Mouse (Mus musculus) liver, embryonic 14.5 days (tissue): Measurements from ENCODE around the gene Mapk8ip2. TPM values are rescaled to one million over a fixed set of nuclear protein-coding genes. Genes with fewer than 3 reads are reported as not detected.

Experiments
- ATAC-seq: fragments of 200-750 bp; cut with Nextera tagmentation; 2 replicates; pipeline ENCODE4 v1.8.0; 2017; ENCODE audit warnings: moderate number of reproducible peaks, mild to moderate bottlenecking, moderate library complexity; ENCODE audit not compliant: insufficient read depth
- DNase-seq, 3 experiments: peaks; one replicate each; pipeline ENCODE4 v3.0.0-alpha.2; 2012 to 2013; ENCODE audit warnings: low read depth in 3 of 3, low spot score in 3 of 3
- H3K27ac ChIP-seq: fragments of 300-500 bp; sonication (generic); 2 replicates; pipeline ENCODE4 v1.5.1; 2014; ENCODE audit warnings: moderate library complexity, mild to moderate bottlenecking, control low read depth, inconsistent platforms
- H3K27me3 ChIP-seq: fragments of 300-500 bp; sonication (generic); 2 replicates; pipeline ENCODE4 v1.6.1; 2014; ENCODE audit warnings: mild to moderate bottlenecking, low read length, moderate library complexity; ENCODE audit not compliant: control insufficient read depth, insufficient read depth
- H3K36me3 ChIP-seq: fragments of 300-500 bp; sonication (generic); replicated peaks from 2 replicates; pipeline ENCODE4 v1.6.1; 2014; ENCODE audit warnings: low read depth; ENCODE audit not compliant: control insufficient read depth, insufficient read depth
- H3K4me1 ChIP-seq, 2 experiments: fragments of 200-500 bp in 1 of 2; fragments of 300-500 bp in 1 of 2; sonication (generic) in 1 of 2; replicated peaks; 2 replicates each; pipeline ENCODE4 v1.6.1; 2012 to 2014; ENCODE audit warnings: antibody characterized with exemption in 1 of 2, inconsistent platforms in 1 of 2, low read length in 1 of 2; ENCODE audit not compliant: control insufficient read depth in 2 of 2, insufficient read depth in 2 of 2
- H3K4me2 ChIP-seq: fragments of 300-500 bp; sonication (generic); 2 replicates; pipeline ENCODE4 v1.6.1; 2014; ENCODE audit warnings: low read depth, mild to moderate bottlenecking, control low read depth, moderate library complexity
- H3K4me3 ChIP-seq, 2 experiments: fragments of 200-500 bp in 1 of 2; fragments of 300-500 bp in 1 of 2; sonication (generic) in 1 of 2; 2 replicates each; pipeline ENCODE4 v1.5.1; 2012 to 2014; ENCODE audit warnings: low read depth in 2 of 2, low read length in 2 of 2, mild to moderate bottlenecking in 2 of 2, control low read depth in 1 of 2, inconsistent platforms in 1 of 2, moderate library complexity in 1 of 2; ENCODE audit not compliant: insufficient read depth in 1 of 2
- H3K9ac ChIP-seq: fragments of 300-500 bp; sonication (generic); replicated peaks from 2 replicates; pipeline ENCODE4 v1.6.1; 2014; ENCODE audit warnings: mild to moderate bottlenecking, control low read depth, moderate library complexity
- H3K9me3 ChIP-seq: fragments of 300-500 bp; sonication (generic); 2 replicates; pipeline ENCODE4 v1.6.1; 2016; ENCODE audit warnings: low read length, mixed read lengths; ENCODE audit not compliant: control insufficient read depth
- CTCF ChIP-seq: IDR thresholded peaks from 2 replicates; pipeline ENCODE4 v1.5.1; 2016; ENCODE audit warnings: antibody characterized with exemption, low read depth, control low read depth
- EP300 ChIP-seq: IDR thresholded peaks from 2 replicates; pipeline ENCODE4 v1.6.1; 2016; ENCODE audit warnings: antibody characterized with exemption, low read depth
- WGBS: fragments of 180-500 bp; shearing (Covaris S2); extraction: QIAGEN DNeasy Blood & Tissue Kit; methylation state at CpG from one replicate; pipeline ENCODE4 v1.1.7; 2014; ENCODE audit not compliant: insufficient replicate concordance; 5-methylcytosine and 5-hydroxymethylcytosine counted together
- polyA plus RNA-seq, 2 experiments: library from polyadenylated mRNA; depleted of rRNA in 1 of 2; stranded (reverse) in 1 of 2; unstranded in 1 of 2; fragments of >200 nt; fragmentation: Nextera tagmentation in 1 of 2; extraction: Ambion mirVana in 1 of 2; gene quantifications; 2 replicates each; pipeline versions ENCODE4 v1.2.1 to v1.2.3; 2012 to 2014

The Mapk8ip2 gene
- polyA plus RNA-seq, 2 experiments = 0.02 TPM; not detected in 1

- 24% methylated on average over 2 of the region's 2 CpGs for WGBS
- Histone ChIP-seq H3K27me3 (no peaks in the 10 kb centered on the region), H3K4me3 (no peak overlapping the region), H3K9ac (no peak overlapping the region), H3K4me2 (no peak overlapping the region), H3K4me1 (no peaks in the 10 kb centered on the region), H3K36me3 (no peaks in the 10 kb centered on the region), H3K27ac (no peak overlapping the region), H3K9me3 (no peaks in the 10 kb centered on the region)
- TF ChIP-seq EP300 (no peak), CTCF (peak; percentile 64)
- ATAC-seq = no peak
- DNase-seq = peak in 1 of 3 experiments; percentile 16
These were observed 14.9 kb downstream of the Mapk8ip2 start for GRCm38 (mm10) chr15:89468577-89468976.

DNA sequence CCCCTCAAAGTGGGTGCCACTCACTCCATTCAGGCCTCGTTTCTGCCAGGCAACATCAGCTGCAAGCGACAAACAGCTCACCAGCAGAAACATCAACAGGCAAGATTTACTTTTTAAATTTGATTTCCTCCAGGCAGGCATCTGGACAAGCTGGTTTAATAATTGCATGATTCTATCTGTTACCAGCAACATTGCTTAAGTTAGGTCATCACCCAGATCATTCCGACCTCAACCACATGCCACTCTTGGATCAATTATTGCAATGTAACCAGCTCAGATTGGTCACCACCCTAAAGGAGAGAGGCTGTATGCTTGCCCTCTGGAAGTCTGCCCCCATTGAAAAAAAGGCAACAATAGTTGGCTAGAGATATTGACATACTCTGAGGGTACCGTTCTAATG lies 17.8 kb downstream of the Mapk8ip2 start:
- Histone ChIP-seq H3K4me3 (no peak overlapping the region), H3K4me2 (no peak overlapping the region)
- WGBS = 70% methylated on average over 4 of the region's 4 CpGs

GRCm38 (mm10) chr15:89473370-89473769 lies 19.7 kb downstream of the Mapk8ip2 start:
- TF ChIP-seq CTCF (no peak), EP300 (no peak)
- no peaks in the 10 kb centered on the region for H3K27me3 ChIP-seq
- no peak overlapping the region for H3K4me2 ChIP-seq
- no peak overlapping the region for H3K27ac ChIP-seq
- no peak overlapping the region for H3K9ac ChIP-seq
- H3K9me3 ChIP-seq = no peaks in the 10 kb centered on the region
- WGBS = 64% methylated on average over 9 of the region's 9 CpGs
- H3K36me3 ChIP-seq = no peaks in the 10 kb centered on the region
- ATAC-seq = no peak
- no peak for DNase-seq
- peaks cover 6 to 15% of the 10 kb centered on the region in 2 experiments for H3K4me1 ChIP-seq
- no peak overlapping the region for H3K4me3 ChIP-seq

More for the DNA sequence above, 17.8 kb downstream of the Mapk8ip2 start:
- no peaks in the 10 kb centered on the region for H3K27me3 ChIP-seq
- no peaks in the 10 kb centered on the region for H3K9me3 ChIP-seq
- H3K9ac ChIP-seq = no peak overlapping the region
- no peaks in the 10 kb centered on the region for H3K36me3 ChIP-seq
- DNase-seq (no peak), ATAC-seq (no peak)
- no peak for TF ChIP-seq EP300
- TF ChIP-seq CTCF = no peak
- H3K4me1 ChIP-seq = peaks cover 5 to 10% of the 10 kb centered on the region in 2 experiments
- no peak overlapping the region for H3K27ac ChIP-seq

DNA sequence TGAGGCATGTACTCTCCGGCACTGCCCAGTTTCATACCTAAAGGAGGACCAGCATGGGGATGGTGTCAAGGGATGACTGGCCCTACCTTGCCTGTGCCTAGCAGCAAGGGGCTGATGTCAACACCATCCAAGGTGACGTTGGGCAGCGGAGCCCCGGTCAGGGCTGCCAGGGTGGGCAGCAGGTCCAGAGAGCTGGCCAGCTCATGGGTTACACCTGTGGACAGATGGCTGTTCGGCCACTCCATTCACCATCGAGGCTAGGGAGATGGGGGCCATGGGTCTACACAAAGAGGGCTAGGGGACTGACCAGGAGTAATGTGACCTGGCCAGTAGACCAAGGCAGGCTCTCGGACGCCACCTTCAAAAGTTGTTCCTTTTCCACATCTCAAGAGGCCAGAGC lies 20.2 kb downstream of the Mapk8ip2 start:
- ATAC-seq (no peak), DNase-seq (no peak)
- 76% methylated on average over 8 of the region's 8 CpGs for WGBS
- no peaks in the 10 kb centered on the region for H3K27me3 ChIP-seq
- no peak overlapping the region for H3K27ac ChIP-seq
- no peaks in the 10 kb centered on the region for H3K36me3 ChIP-seq
- no peaks in the 10 kb centered on the region for H3K9me3 ChIP-seq
- H3K4me1 ChIP-seq = peaks cover 6 to 15% of the 10 kb centered on the region in 2 experiments
- no peak for TF ChIP-seq CTCF
- no peak for TF ChIP-seq EP300
- H3K4me3 ChIP-seq = no peak overlapping the region
- no peak overlapping the region for H3K9ac ChIP-seq
- no peak overlapping the region for H3K4me2 ChIP-seq

DNA sequence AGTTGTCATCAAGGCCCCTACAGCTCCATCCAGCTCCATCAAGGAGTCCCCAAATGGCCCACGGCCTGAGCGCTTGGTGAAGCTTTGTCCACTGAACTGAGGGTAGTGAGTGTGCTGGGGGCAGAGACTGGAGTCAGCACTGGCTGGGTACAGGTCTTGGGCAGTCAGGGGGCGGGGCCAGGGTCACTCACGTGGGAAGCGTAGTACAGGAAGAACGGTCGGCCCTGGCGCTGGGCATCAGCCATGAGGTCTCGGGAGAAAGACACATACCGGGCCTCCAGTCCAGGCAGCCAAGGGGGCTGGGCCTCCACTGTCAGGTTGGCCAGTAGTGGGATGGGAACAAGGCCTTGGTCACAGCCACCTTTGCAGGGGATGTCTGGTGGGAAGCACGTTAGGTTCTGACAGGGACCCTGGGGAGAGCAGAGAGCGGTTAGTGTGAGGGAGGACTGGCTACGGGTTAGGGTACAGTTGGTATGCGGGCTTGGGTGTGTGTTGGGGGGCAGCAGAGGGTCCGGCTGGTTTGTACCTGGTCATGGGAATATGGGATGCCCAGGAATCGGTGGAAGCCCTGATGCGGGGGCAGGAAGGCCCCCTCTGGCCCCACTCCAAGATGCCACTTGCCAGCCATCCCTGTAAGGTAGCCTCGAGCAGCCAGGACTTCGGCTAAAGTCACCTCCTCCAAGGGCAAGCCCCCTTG lies 21.0 kb downstream of the Mapk8ip2 start:
- WGBS = 82% methylated on average over 19 of the region's 19 CpGs
- ATAC-seq (no peak), DNase-seq (no peak)
- Histone ChIP-seq H3K4me3 (no peak overlapping the region), H3K36me3 (no peaks in the 10 kb centered on the region), H3K9me3 (no peaks in the 10 kb centered on the region), H3K4me1 (peaks cover 6 to 15% of the 10 kb centered on the region in 2 experiments), H3K4me2 (peak overlapping the region; percentile 91), H3K9ac (no peak overlapping the region), H3K27ac (no peak overlapping the region), H3K27me3 (no peaks in the 10 kb centered on the region)
- TF ChIP-seq EP300 (no peak), CTCF (no peak)
